Mouse (Mus musculus): Measurements from ENCODE around the gene Ppard. TPM values are rescaled to one million over a fixed set of nuclear protein-coding genes. Genes with fewer than 3 reads are reported as not detected.

Ppard gene
- polyA plus RNA-seq, 1 experiment: 18.3 TPM

- no peak for DNase-seq (ENCODE audit: low read depth)
- TF ChIP-seq POLR2A (IDR thresholded peaks at IDR 0.05; ENCODE audit: borderline replicate concordance, extremely low read depth, insufficient read depth, insufficient read length, poor library complexity, severe bottlenecking) (no peak), CTCF (IDR thresholded peaks at IDR 0.05; ENCODE audit: borderline replicate concordance, extremely low read depth, insufficient read depth, insufficient read length) (no peak)
Measured at GRCm38 (mm10) chr17:28244214-28244613, 11.7 kb downstream of the Ppard start.

DNA sequence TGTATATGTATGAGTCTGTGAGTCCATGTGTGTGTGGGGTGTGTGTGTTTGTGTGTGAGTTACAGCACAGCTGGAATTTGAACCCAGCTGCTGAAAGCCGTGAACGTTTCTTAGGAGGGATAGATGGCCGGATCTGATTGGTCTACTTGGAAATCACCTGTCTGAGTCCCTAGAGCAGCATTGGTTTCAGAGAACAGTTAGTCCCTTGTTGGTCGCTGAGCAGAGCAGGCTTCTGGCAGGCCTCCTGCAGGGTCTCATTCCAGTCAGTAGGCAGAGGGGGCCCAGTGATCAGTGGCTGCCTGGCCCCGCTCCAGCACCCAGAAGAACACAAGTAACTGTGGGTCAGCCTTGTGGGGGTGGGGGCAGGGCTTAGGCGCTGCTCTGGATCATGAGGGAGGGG, 12.2 kb downstream of the Ppard start:
- TF ChIP-seq POLR2A (IDR thresholded peaks at IDR 0.05; ENCODE audit: borderline replicate concordance, extremely low read depth, insufficient read depth, insufficient read length, poor library complexity, severe bottlenecking): no peak
- TF ChIP-seq CTCF (IDR thresholded peaks at IDR 0.05; ENCODE audit: borderline replicate concordance, extremely low read depth, insufficient read depth, insufficient read length): no peak
- DNase-seq (ENCODE audit: low read depth): peak; percentile 87

DNA sequence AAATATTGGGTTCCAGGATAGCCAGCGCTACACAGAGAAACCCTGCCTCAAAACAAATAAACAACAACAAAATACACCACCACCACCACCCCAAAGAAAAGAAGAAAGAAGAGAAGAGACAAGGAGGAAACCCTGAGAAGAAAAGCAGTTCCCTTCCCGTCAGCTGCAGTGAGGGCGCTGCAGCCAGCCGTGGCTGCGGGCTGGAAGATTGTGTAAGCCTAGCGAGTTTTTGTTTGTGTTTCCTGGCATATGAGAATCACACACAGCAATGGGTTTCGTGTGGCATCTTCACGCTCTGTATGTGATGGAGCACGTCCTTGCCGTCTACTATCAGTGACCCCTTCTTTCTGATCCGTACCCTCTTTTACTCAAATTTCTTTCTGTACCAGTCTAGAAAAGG, 14.1 kb downstream of the Ppard start:
- TF ChIP-seq POLR2A (IDR thresholded peaks at IDR 0.05; ENCODE audit: borderline replicate concordance, extremely low read depth, insufficient read depth, insufficient read length, poor library complexity, severe bottlenecking): no peak
- no peak for TF ChIP-seq CTCF (IDR thresholded peaks at IDR 0.05; ENCODE audit: borderline replicate concordance, extremely low read depth, insufficient read depth, insufficient read length)

GRCm38 (mm10) chr17:28247613-28248012, 15.1 kb downstream of the Ppard start:
- TF ChIP-seq CTCF (IDR thresholded peaks at IDR 0.05; ENCODE audit: borderline replicate concordance, extremely low read depth, insufficient read depth, insufficient read length) (no peak), POLR2A (IDR thresholded peaks at IDR 0.05; ENCODE audit: borderline replicate concordance, extremely low read depth, insufficient read depth, insufficient read length, poor library complexity, severe bottlenecking) (no peak)
- no peak for DNase-seq (ENCODE audit: low read depth)

More for the DNA sequence above, 14.1 kb downstream of the Ppard start:
- no peak for DNase-seq (ENCODE audit: low read depth)

- no peak for DNase-seq (ENCODE audit: low read depth)
- TF ChIP-seq CTCF (IDR thresholded peaks at IDR 0.05; ENCODE audit: borderline replicate concordance, extremely low read depth, insufficient read depth, insufficient read length) (no peak), POLR2A (IDR thresholded peaks at IDR 0.05; ENCODE audit: borderline replicate concordance, extremely low read depth, insufficient read depth, insufficient read length, poor library complexity, severe bottlenecking) (no peak)
Measured at GRCm38 (mm10) chr17:28249062-28249461, 16.6 kb downstream of the Ppard start.

DNA sequence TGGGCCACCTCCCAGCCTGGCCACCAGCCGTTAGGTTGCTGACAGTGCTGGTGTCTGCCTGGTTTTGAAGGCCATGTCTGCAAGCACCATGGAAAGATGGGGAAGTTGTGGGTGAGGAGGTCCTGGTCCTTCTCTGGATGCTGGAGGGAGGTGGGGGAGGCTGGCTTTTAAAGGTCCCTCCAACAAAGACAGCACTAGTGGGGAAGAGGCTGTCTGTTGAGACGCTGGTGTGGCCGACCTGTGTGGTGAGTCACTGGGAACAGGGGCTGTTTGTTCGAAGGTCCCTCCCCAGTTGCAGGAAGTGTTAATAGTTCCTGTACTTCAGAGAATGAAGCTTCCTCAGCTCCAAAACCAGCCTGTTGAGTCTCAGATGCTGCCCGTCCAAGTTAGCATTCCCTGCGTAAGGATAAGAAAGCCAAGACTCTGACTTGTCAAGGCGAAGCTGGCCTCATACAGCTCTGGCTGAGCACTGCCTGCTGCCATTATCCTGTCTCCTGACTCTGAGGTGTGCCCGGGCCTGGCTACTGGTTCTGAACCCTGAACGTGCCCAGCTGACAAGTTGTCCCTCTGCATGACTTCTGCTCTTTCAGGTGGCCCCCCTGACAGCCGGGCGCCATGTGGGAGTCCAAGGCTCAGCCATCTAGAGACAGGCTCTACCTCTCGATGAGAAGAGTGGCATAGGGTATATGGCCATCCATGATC, 19.2 kb downstream of the Ppard start:
- no peak for DNase-seq (ENCODE audit: low read depth)
- TF ChIP-seq POLR2A (IDR thresholded peaks at IDR 0.05; ENCODE audit: borderline replicate concordance, extremely low read depth, insufficient read depth, insufficient read length, poor library complexity, severe bottlenecking): no peak
- no peak for TF ChIP-seq CTCF (IDR thresholded peaks at IDR 0.05; ENCODE audit: borderline replicate concordance, extremely low read depth, insufficient read depth, insufficient read length)

GRCm38 (mm10) chr17:28252281-28252648, 19.8 kb downstream of the Ppard start:
- TF ChIP-seq POLR2A (IDR thresholded peaks at IDR 0.05; ENCODE audit: borderline replicate concordance, extremely low read depth, insufficient read depth, insufficient read length, poor library complexity, severe bottlenecking) (no peak), CTCF (IDR thresholded peaks at IDR 0.05; ENCODE audit: borderline replicate concordance, extremely low read depth, insufficient read depth, insufficient read length) (no peak)
- DNase-seq (ENCODE audit: low read depth): no peak

DNA sequence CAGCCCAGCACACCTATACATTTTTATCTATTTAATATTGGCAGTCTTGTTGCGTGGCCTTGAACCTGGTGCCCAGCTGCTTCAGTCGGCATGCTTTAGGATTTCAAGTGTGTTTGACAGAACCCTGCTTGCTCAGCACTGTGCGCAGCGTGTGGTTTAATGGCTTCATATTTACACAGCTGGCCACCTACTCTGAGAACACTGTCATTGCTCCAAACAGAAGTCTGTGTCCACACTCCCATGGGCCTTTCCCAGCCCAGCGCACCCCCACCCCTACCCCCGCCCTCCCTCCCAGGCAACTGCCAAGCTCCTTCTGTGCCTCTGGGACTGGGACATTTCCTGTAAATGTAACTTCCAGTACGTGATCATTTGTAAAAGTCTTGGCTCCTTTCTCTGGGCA, 20.7 kb downstream of the Ppard start:
- TF ChIP-seq POLR2A (IDR thresholded peaks at IDR 0.05; ENCODE audit: borderline replicate concordance, extremely low read depth, insufficient read depth, insufficient read length, poor library complexity, severe bottlenecking): no peak
- TF ChIP-seq CTCF (IDR thresholded peaks at IDR 0.05; ENCODE audit: borderline replicate concordance, extremely low read depth, insufficient read depth, insufficient read length): no peak
- no peak for DNase-seq (ENCODE audit: low read depth)

DNA sequence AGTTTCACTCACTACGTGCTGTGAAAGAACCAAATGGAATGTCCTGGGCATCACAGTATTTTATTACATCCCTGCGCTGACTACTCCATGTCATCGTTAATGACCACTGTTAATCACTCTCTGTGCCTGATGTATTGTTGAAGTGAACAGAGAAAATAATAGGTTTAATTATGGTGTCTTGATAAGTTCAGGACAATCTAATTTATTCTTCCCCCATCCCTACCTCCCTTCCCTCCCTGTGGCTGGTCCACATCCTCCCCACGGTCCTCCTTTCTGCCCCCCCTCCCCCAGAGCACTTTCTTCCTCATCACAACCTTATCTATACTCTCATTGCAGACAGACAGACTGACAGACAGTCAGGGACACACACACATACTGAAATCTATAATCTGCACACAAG, 22.3 kb downstream of the Ppard start:
- TF ChIP-seq CTCF (IDR thresholded peaks at IDR 0.05; ENCODE audit: borderline replicate concordance, extremely low read depth, insufficient read depth, insufficient read length) (no peak), POLR2A (IDR thresholded peaks at IDR 0.05; ENCODE audit: borderline replicate concordance, extremely low read depth, insufficient read depth, insufficient read length, poor library complexity, severe bottlenecking) (no peak)
- no peak for DNase-seq (ENCODE audit: low read depth)

GRCm38 (mm10) chr17:28255651-28256050, 23.2 kb downstream of the Ppard start:
- TF ChIP-seq CTCF (IDR thresholded peaks at IDR 0.05; ENCODE audit: borderline replicate concordance, extremely low read depth, insufficient read depth, insufficient read length): no peak
- no peak for DNase-seq (ENCODE audit: low read depth)

DNA sequence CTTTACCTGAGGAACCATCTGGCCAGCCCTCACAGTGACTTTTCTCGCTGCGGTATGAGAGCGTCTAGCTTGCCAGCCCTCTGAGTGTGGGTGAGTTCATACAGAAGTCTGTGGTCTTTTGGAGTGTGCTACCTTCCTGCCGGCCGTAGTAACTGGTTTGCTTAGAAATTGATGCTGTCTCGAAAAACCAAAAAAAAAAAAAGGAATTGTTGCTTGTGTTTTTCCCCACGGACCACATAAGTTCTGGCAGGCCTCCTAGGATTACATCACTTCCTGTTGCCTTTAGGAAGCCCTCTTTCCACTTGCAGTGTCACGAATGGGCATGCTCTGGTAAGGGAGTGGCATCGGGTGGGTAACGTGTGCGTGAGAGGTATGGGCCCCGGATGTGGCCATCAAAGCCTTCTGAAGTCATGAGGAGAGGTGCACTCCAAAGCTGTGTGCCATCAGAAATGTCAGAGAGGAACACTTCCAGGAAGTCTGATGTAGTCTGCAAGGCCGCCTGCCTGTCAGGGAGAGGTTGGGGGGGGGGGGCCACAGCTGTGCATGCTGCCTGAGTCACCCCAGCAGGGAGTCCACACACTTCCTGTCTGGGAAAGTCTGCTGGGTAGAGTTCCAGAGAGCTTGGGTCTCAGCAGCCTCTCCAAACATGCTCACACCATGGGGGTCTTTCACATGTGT, 24.3 kb downstream of the Ppard start:
- no peak for TF ChIP-seq POLR2A (IDR thresholded peaks at IDR 0.05; ENCODE audit: borderline replicate concordance, extremely low read depth, insufficient read depth, insufficient read length, poor library complexity, severe bottlenecking)
- TF ChIP-seq CTCF (IDR thresholded peaks at IDR 0.05; ENCODE audit: borderline replicate concordance, extremely low read depth, insufficient read depth, insufficient read length): no peak
- no peak for DNase-seq (ENCODE audit: low read depth)

DNA sequence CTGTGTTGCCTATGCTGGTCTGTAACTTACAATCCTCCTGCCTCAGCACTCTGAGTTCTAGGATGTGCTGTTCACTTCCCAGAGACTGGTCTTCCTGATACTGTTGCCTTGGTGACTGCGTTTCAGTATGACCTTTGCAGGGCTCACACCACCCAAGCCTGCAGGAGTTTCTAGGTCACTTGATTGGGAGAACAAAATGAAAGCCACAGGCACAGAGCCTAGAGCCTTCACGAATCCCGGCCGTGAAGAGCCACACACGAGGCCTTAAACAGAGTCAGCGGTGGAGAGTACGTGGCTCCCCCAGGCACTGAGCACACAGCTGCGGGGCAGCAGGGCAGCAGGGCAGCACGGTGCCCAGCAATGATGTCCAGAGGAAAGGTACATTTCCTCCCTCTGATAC, 25.8 kb downstream of the Ppard start:
- DNase-seq (ENCODE audit: low read depth): no peak
- TF ChIP-seq POLR2A (IDR thresholded peaks at IDR 0.05; ENCODE audit: borderline replicate concordance, extremely low read depth, insufficient read depth, insufficient read length, poor library complexity, severe bottlenecking): no peak
- no peak for TF ChIP-seq CTCF (IDR thresholded peaks at IDR 0.05; ENCODE audit: borderline replicate concordance, extremely low read depth, insufficient read depth, insufficient read length)

Measured in brain, embryonic 14.5 days (tissue).